Mouse (Mus musculus) liver, adult 2 months (tissue): ENCODE measurements at regions not wholly inside any gene's neighbourhood (a gene's known extent, or its start where the extent isn't known, plus 50 kb on each side); places are given as distances from the start of the nearest gene placed in this dataset.

ENCODE experiments used
- DNase-seq: peaks from one replicate; pipeline ENCODE4 v3.0.0-alpha.2; 2011; ENCODE audit warnings: low read depth, low spot score; ENCODE audit errors: extremely low read depth
- H3K27ac ChIP-seq: fragments of 200-500 bp; replicated peaks from 2 replicates; pipeline ENCODE4 v1.5.1; 2012; ENCODE audit warnings: low read depth, mild to moderate bottlenecking, control low read depth, inconsistent platforms, low read length; ENCODE audit not compliant: insufficient read depth
- H3K27me3 ChIP-seq: fragments of 200-500 bp; 2 replicates; pipeline ENCODE4 v1.6.1; 2012; ENCODE audit warnings: mild to moderate bottlenecking, moderate library complexity, low read length, inconsistent platforms; ENCODE audit not compliant: control insufficient read depth, insufficient read depth
- H3K36me3 ChIP-seq: fragments of 200-500 bp; 2 replicates; pipeline ENCODE4 v1.6.1; 2012; ENCODE audit warnings: low read length, inconsistent platforms; ENCODE audit not compliant: control insufficient read depth, insufficient read depth
- H3K4me1 ChIP-seq: fragments of 200-500 bp; 2 replicates; pipeline ENCODE4 v1.6.1; 2011; ENCODE audit warnings: low read length; ENCODE audit not compliant: control insufficient read depth, insufficient read depth
- H3K4me3 ChIP-seq: fragments of 200-500 bp; 2 replicates; pipeline ENCODE4 v1.5.1; 2011; ENCODE audit warnings: low read depth, mild to moderate bottlenecking, control low read depth, low read length, moderate library complexity; ENCODE audit not compliant: insufficient read depth
- H3K79me2 ChIP-seq: fragments of 200-500 bp; 2 replicates; pipeline ENCODE4 v1.6.1; 2012; ENCODE audit warnings: inconsistent platforms, mild to moderate bottlenecking, low read length, moderate library complexity; ENCODE audit not compliant: control insufficient read depth, insufficient read depth
- H3K9ac ChIP-seq: fragments of 200-500 bp; 2 replicates; pipeline ENCODE4 v1.6.1; 2012; ENCODE audit warnings: low read depth, mild to moderate bottlenecking, control low read depth, inconsistent platforms, low read length
- CTCF ChIP-seq: fragments of 200-500 bp; IDR thresholded peaks from 2 replicates; pipeline ENCODE4 v1.5.1; 2011; ENCODE audit warnings: low read depth, low read length, control low read depth
- POLR2A ChIP-seq: fragments of 200-500 bp; IDR thresholded peaks from 2 replicates; pipeline ENCODE4 v1.6.1; 2011; ENCODE audit warnings: low read length, control low read depth; ENCODE audit not compliant: insufficient read depth; ENCODE audit errors: extremely low read depth
- WGBS: fragments of 180-500 bp; shearing (Covaris S2); methylation state at CpG from one replicate; pipeline ENCODE4 v1.1.7; 2018; 5-methylcytosine and 5-hydroxymethylcytosine counted together

DNA sequence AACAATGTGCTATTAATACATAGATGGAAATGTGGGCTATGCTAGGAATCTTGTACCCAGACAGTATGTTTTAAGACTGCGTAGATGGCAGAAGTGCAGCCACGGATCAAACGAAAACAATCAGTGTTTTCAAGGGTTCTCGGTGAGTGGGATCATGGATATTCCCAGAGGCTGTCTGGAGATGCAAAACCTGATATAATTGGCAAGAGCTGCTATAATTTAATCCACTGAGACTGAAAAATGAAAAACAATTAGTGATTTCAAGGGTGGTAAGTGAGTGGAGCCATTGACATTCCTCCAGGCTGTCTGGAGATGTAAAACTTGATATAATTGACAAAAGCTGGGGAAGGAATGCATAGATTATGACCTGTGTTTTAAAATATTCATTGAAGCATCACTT, 545.5 kb upstream of the Api5 start:
- no peak for TF ChIP-seq CTCF
- no peak for TF ChIP-seq POLR2A
- DNase-seq, result no peak
- Histone ChIP-seq H3K4me3 (no peak overlapping the region), H3K36me3 (no peaks in the 10 kb centered on the region), H3K27me3 (no peaks in the 10 kb centered on the region), H3K4me1 (no peaks in the 10 kb centered on the region), H3K79me2 (no peaks in the 10 kb centered on the region), H3K9ac (no peak overlapping the region), H3K27ac (no peak overlapping the region)
- 91% methylated on average over 4 of the region's 4 CpGs for WGBS

DNA sequence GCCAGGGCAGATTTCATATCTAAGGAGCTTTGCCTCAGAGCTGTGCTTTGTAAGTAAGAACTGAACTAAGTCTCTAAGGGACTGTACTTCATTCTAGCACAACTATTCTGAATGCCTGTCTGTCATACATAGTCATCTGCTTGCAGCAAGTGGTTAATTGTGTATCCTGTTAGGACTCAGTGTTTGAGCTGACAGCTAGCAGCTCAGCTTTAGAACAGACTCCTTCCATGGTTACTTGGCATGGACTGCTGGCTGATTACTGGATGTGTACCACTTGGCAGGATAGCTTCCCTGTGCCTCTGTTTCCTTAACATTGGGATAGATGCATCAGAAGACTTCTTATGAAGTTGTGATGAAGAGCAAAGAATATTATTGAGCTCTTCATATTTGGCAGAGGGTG, 525.6 kb upstream of the Api5 start:
- Histone ChIP-seq H3K79me2 (no peaks in the 10 kb centered on the region), H3K9ac (no peak overlapping the region), H3K36me3 (no peaks in the 10 kb centered on the region), H3K27ac (no peak overlapping the region), H3K27me3 (no peaks in the 10 kb centered on the region), H3K4me1 (no peaks in the 10 kb centered on the region), H3K4me3 (no peak overlapping the region)
- no peak for TF ChIP-seq CTCF
- DNase-seq, result no peak

DNA sequence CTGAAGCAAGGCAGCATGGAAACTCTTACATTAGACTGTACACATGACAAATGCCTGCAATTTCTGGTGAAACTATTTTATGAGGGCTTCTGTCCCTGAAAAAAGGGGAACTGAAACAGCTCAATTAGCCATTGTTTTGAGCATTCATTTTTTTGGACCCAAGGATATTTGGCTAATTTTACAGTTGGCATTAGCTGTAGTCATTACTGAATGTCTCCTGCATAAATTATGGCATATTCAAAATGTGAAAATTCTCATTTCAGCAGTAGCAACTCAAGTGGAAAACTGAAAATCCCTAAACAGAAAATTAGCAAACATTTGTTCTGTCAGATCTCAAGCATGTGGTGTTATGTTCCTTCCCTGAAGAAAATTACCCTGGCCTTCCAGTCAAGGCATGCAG, 507.7 kb upstream of the Api5 start:
- Histone ChIP-seq H3K4me3 (no peak overlapping the region), H3K27me3 (no peaks in the 10 kb centered on the region), H3K36me3 (no peaks in the 10 kb centered on the region), H3K4me1 (no peaks in the 10 kb centered on the region), H3K27ac (no peak overlapping the region), H3K79me2 (no peaks in the 10 kb centered on the region), H3K9ac (no peak overlapping the region)
- DNase-seq, result no peak
- no peak for TF ChIP-seq CTCF
- TF ChIP-seq POLR2A, result no peak

DNA sequence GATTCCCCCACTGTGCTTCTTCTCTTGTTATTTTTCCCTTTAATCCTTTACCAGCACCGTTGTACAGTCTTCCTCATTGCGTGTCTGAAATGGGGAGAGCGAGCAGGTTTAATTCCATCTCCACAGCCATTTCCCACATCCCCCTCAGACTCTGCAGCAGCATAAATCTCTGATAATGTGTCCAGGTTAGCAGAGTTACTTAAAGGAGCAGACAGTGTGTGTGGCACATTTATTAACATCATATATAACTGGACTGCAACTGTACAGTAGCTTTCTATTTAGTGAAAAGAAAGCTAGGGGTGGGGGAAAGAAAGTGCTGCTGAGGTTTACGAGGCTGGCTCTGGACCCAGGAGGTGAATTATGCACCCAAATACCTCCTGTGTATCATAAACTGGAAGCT, 494.2 kb upstream of the Api5 start:
- Histone ChIP-seq H3K9ac (no peak overlapping the region), H3K36me3 (no peaks in the 10 kb centered on the region), H3K4me1 (no peaks in the 10 kb centered on the region), H3K79me2 (no peaks in the 10 kb centered on the region), H3K27ac (no peak overlapping the region), H3K4me3 (no peak overlapping the region), H3K27me3 (no peaks in the 10 kb centered on the region)
- DNase-seq, result no peak
- WGBS, result 77% methylated on average over 4 of the region's 4 CpGs
- no peak for TF ChIP-seq CTCF
- TF ChIP-seq POLR2A, result no peak

DNA sequence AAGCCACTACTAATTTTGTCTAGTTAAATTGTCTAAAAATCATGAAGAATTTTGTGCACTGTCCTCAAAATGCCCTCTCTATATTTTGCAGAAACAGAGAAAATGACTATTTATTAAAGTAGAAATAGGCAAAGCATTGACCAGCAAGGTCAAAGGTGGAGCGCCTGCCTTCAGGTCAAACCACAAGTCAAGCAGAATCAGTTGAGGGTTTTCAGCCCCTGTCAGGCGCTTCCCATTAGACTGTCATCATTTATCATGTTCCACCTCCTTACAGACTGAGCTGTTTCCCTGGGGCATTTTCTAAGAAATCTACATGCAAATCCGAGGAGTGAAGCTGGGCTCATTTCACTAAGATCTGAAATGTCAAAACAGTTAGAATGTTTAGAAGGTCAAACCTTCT, 481.4 kb upstream of the Api5 start:
- H3K36me3 ChIP-seq, result no peaks in the 10 kb centered on the region
- no peaks in the 10 kb centered on the region for H3K79me2 ChIP-seq
- no peak overlapping the region for H3K4me3 ChIP-seq
- no peak overlapping the region for H3K27ac ChIP-seq
- no peak overlapping the region for H3K9ac ChIP-seq
- DNase-seq, result peak; percentile 6
- H3K27me3 ChIP-seq, result no peaks in the 10 kb centered on the region
- no peaks in the 10 kb centered on the region; the same call in 1 of the 2 replicates for H3K4me1 ChIP-seq
- TF ChIP-seq CTCF (no peak), POLR2A (no peak)
- 77% methylated on average over 3 of the region's 3 CpGs for WGBS

DNA sequence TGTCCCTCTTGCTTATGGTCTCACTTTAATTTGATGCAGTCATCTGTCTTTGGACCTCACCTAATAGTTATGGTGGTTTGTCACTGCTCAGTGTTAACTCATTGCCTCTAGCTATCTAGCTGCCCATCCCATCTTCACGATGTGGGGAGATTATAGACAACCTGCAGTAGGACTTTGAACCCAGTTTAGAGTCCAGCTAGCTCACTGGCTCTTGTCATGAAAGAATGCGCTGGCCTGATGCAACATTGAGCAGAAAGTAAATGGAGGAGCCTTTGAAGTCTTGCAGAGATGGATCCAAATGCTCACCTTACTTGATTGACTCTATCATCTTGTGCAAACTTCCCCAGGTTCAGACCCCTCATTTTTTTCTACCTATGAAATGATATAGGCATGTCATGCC, 480.1 kb upstream of the Api5 start:
- peak; percentile 55 for DNase-seq
- Histone ChIP-seq H3K27me3 (no peaks in the 10 kb centered on the region), H3K36me3 (no peaks in the 10 kb centered on the region), H3K4me3 (no peak overlapping the region), H3K79me2 (no peaks in the 10 kb centered on the region), H3K4me1 (no peaks in the 10 kb centered on the region; the same call in 1 of the 2 replicates), H3K27ac (no peak overlapping the region), H3K9ac (no peak overlapping the region)
- WGBS, result 31% methylated on average over 2 of the region's 2 CpGs
- TF ChIP-seq POLR2A (no peak), CTCF (no peak)
